In genomic region chr17:32121833-32122586, GRCm38 (mm10) we compare ENCODE assay signal across 11 mouse cellular contexts. TPM values are rescaled to one million over a fixed set of nuclear protein-coding genes. Genes with fewer than 3 reads are reported as not detected.
DNase-seq lines count a peak whose midpoint lies in the region; ATAC-seq and TF ChIP-seq lines count a peak whose summit lies in the region.
"Had no signal": no experiment of that assay in that cellular context is flagged by ENCODE, and none has a peak within 500 bp of the region (broad histone marks: within the 10 kb centered on the region; RNA-seq: fewer than 3 reads in every experiment).

No protein-coding gene starts in this region.

- intact Hi-C loops in left cerebral cortex, adult 2 months (cut with DNase I), result no loop called here

- H3K4me3 ChIP-seq in left cerebral cortex, adult 2 months, result no peak overlapping the region
- no peak overlapping the region for H3K4me3 ChIP-seq in heart, embryonic 10.5 days
- H3K4me3 ChIP-seq: midbrain, embryonic 13.5 days had no signal

- peaks cover 30% of the 10 kb centered on the region for H3K4me1 ChIP-seq in heart, embryonic 10.5 days

- peaks cover 4% of the 10 kb centered on the region; the same call in 1 of the 2 replicates for H3K27me3 ChIP-seq in heart, embryonic 10.5 days (ENCODE audit: insufficient read depth, poor library complexity, severe bottlenecking)
- H3K27me3 ChIP-seq: midbrain, embryonic 13.5 days had no signal

- ATAC-seq in megakaryocyte progenitor cell, adult 5-6 weeks (replicated peaks; ENCODE audit: poor library complexity), result peak; percentile 55
- ATAC-seq: midbrain, embryonic 13.5 days had no signal

- peak overlapping the region; percentile 71 for H3K27ac ChIP-seq in left cerebral cortex, adult 2 months
- H3K27ac ChIP-seq in heart, embryonic 10.5 days, result peak overlapping the region; percentile 31
- H3K27ac ChIP-seq: hindbrain, embryonic 14.5 days; midbrain, embryonic 13.5 days had no signal

- WGBS in heart, embryonic 10.5 days, result 64% methylated on average over 19 of the region's 19 CpGs

- TF ChIP-seq CTCF in left cerebral cortex, adult 2 months (IDR thresholded peaks at IDR 0.05), result no peak

- DNase-seq in adrenal gland, adult (ENCODE audit: inconsistent age in 2 of 2, low spot score in 1 of 2), result peak; percentile 52 to 86
- DNase-seq in adrenal gland, postnatal 4 days (ENCODE audit: low spot score in 2 of 2), result no peak
- DNase-seq in left cerebral cortex, adult 2 months (ENCODE audit: extremely low spot score in 1 of 2, low spot score in 2 of 2), result no peak
- DNase-seq in left cerebral cortex, adult 11 months (ENCODE audit: low spot score), result no peak
- no peak for DNase-seq in heart, embryonic 10.5 days (ENCODE audit: low spot score)
- no peak for DNase-seq in urinary bladder, postnatal 4 days (ENCODE audit: low spot score in 2 of 2)
- no peak for DNase-seq in frontal cortex, postnatal 14 days (ENCODE audit: low spot score in 2 of 2)
- DNase-seq: spleen, adult 18-20 months had no signal

- H3K36me3 ChIP-seq in heart, embryonic 10.5 days, result peaks cover 57% of the 10 kb centered on the region

- no peaks in the 10 kb centered on the region for H3K9me3 ChIP-seq in heart, embryonic 10.5 days
- H3K9me3 ChIP-seq: midbrain, embryonic 13.5 days had no signal

RNA-seq across cellular contexts. Expression of gene Notch3, which starts 44.6 kb away (rescaled TPM):
- 10 to 100 TPM; 24.4 to 26.7 TPM for total RNA-seq in adrenal gland, postnatal 4 days (2021)
- total RNA-seq in left cerebral cortex, adult 2 months (2021), result 1 to 10 TPM; 7.1 to 7.8 TPM
- polyA plus RNA-seq in heart, embryonic 10.5 days (2016; fragmentation: Nextera tagmentation; extraction: Ambion mirVana), result 5.7 and 13.7 TPM in 2 replicates
- total RNA-seq in megakaryocyte progenitor cell, adult 5-6 weeks (2015), result 0.02 TPM in 1 of 2 replicates, not detected in the other
- total RNA-seq in megakaryocyte progenitor cell, adult 5-6 weeks (2017), result not detected in 2 replicates

Comparison
In these comparisons a context has a peak if more than half of its experiments do, and no peak if none do; other contexts are left out.
1. DNase-seq: peak in adrenal gland, adult (2 of 2); none in adrenal gland, postnatal 4 days (0 of 2), left cerebral cortex, adult 2 months (0 of 2), left cerebral cortex, adult 11 months (single experiment), heart, embryonic 10.5 days (single experiment), urinary bladder, postnatal 4 days (0 of 2) and frontal cortex, postnatal 14 days (0 of 2).
2. RNA of gene Notch3, which starts 44.6 kb away (total RNA-seq): 24.4 to 26.7 TPM in adrenal gland, postnatal 4 days and 7.1 to 7.8 TPM in left cerebral cortex, adult 2 months; 0.02 TPM in megakaryocyte progenitor cell, adult 5-6 weeks; every median in the first group is over 4 times any median in the second.